In the genomic region with DNA sequence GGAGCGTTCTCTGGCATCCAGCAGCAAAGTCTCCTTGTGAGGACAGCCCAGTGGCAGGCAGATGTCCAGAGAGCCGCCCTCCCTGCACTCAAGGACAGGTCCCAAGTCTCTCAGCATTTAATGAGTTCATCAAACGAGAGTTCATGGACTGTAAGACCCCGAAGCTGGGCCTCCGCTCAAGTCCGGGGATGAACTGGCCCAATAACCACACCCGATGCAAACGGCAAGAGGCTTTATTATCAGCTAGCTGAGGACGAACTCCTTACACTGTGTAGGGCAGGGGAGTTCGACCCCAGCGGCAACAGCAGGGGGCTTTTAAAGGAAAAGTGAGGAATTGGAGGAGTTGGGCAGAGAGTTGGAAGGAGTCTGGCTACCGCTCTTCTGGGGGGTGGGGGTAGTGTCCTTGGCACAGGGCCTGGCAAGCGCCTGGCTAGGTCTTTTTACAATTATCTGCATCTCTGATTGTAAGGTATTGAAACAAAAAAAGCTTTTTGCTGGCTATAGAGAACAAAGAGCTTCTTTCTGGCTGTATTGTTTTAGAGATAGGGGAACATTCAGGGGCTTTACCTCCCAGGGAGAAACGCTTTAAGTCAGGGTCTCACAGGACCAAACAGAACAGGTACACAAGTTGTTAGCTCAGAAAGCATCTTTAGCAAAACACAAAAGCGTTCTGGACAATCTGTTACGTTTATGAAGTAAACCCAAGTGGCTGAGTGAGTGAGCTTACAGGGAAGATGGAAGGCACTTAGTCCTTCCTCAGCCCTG, we compare ENCODE assay signal across 8 mouse cellular contexts.
DNase-seq lines count a peak whose midpoint lies in the region; ATAC-seq lines count a peak whose summit lies in the region.

No protein-coding gene starts in this region.

- H3K27ac ChIP-seq in kidney, embryonic 16.5 days (ENCODE audit: low read length), result no peak overlapping the region
- H3K27ac ChIP-seq in midbrain, embryonic 11.5 days (ENCODE audit: low read depth, low read length), result no peak overlapping the region

- H3K27me3 ChIP-seq in kidney, embryonic 16.5 days (ENCODE audit: insufficient read depth, low read length), result no peaks in the 10 kb centered on the region
- H3K27me3 ChIP-seq in midbrain, embryonic 11.5 days (ENCODE audit: control insufficient read depth, insufficient read depth, low read length), result no peaks in the 10 kb centered on the region

- H3K36me3 ChIP-seq in kidney, embryonic 16.5 days (ENCODE audit: insufficient read depth, low read length), result no peaks in the 10 kb centered on the region
- no peaks in the 10 kb centered on the region for H3K36me3 ChIP-seq in midbrain, embryonic 11.5 days (ENCODE audit: control insufficient read depth, insufficient read depth, low read length)

- intact Hi-C loops in gastrocnemius, postnatal 36 days (cut with DNase I), result no loop called here

- no peaks in the 10 kb centered on the region for H3K4me1 ChIP-seq in kidney, embryonic 16.5 days (ENCODE audit: insufficient read depth, low read length)
- H3K4me1 ChIP-seq in midbrain, embryonic 11.5 days (ENCODE audit: control insufficient read depth, insufficient read depth, low read length), result peaks cover 5% of the 10 kb centered on the region

- WGBS in kidney, embryonic 16.5 days, result 53% methylated on average over 16 of the region's 16 CpGs
- WGBS in midbrain, embryonic 11.5 days, result 21% methylated on average over 16 of the region's 16 CpGs

- H3K9ac ChIP-seq in kidney, embryonic 16.5 days (replicated peaks; ENCODE audit: low read length), result 0 out of 2 replicates have a peak overlapping the region, but pooled peaks have one; percentile 11
- H3K9ac ChIP-seq in midbrain, embryonic 11.5 days (ENCODE audit: low read length), result peak overlapping the region; percentile 9; the same call in 1 of the 2 replicates

- H3K9me3 ChIP-seq in kidney, embryonic 16.5 days (ENCODE audit: low read length), result no peaks in the 10 kb centered on the region
- no peaks in the 10 kb centered on the region for H3K9me3 ChIP-seq in midbrain, embryonic 11.5 days (ENCODE audit: control insufficient read depth, low read length)

- H3K4me3 ChIP-seq in kidney, embryonic 16.5 days (ENCODE audit: low read length), result no peak overlapping the region
- H3K4me3 ChIP-seq in midbrain, embryonic 11.5 days (ENCODE audit: low read depth, low read length), result no peak overlapping the region

- DNase-seq in kidney, adult 9 months, result no peak
- peak; percentile 58 for DNase-seq in adrenal gland, adult 2 months
- peak; percentile 14 to 22 for DNase-seq in gastrocnemius, postnatal 36 days
- DNase-seq in midbrain, embryonic 11.5 days (ENCODE audit: low spot score, missing footprints), result peak; percentile 81
- no peak for DNase-seq in MN1 (ENCODE audit: low spot score)
- DNase-seq in cerebellum, adult 11 months, result no peak
- DNase-seq in cerebellum, adult 9-11 months, result no peak

- H3K4me2 ChIP-seq in kidney, embryonic 16.5 days (replicated peaks; ENCODE audit: low read depth, low read length), result no peak overlapping the region
- H3K4me2 ChIP-seq in midbrain, embryonic 11.5 days, result no peak overlapping the region

- ATAC-seq in kidney, embryonic 16.5 days (ENCODE audit: low FRiP score, low TSS enrichment), result no peak
- no peak for ATAC-seq in midbrain, embryonic 11.5 days (ENCODE audit: low FRiP score)

Comparison
In these comparisons a context has a peak if more than half of its experiments do, and no peak if none do; other contexts are left out.
1. DNase-seq: peak in adrenal gland, adult 2 months (single experiment), gastrocnemius, postnatal 36 days (2 of 2) and midbrain, embryonic 11.5 days (single experiment); none in kidney, adult 9 months (single experiment), MN1 (single experiment), cerebellum, adult 11 months (single experiment) and cerebellum, adult 9-11 months (single experiment).